Mouse (Mus musculus) liver, postnatal 0 days (tissue): Measurements from ENCODE around the gene Ino80b.

ENCODE experiments used
- CTCF ChIP-seq: sonication (generic); IDR thresholded peaks from 2 replicates; pipeline ENCODE4 v1.5.1; 2016; ENCODE audit warnings: antibody characterized with exemption, low read depth
- EP300 ChIP-seq: IDR thresholded peaks from 2 replicates; pipeline ENCODE4 v1.6.1; 2016; ENCODE audit warnings: antibody characterized with exemption, low read depth, mild to moderate bottlenecking

- TF ChIP-seq CTCF (no peak), EP300 (no peak)
Measured at GRCm38 (mm10) chr6:83145209-83145608, 20.0 kb upstream of the Ino80b start.
